Mouse (Mus musculus): Measurements from ENCODE around the gene Plekha7. TPM values are rescaled to one million over a fixed set of nuclear protein-coding genes. Genes with fewer than 3 reads are reported as not detected.
A peak's percentile ranks its signal among the peaks of the same experiment; 100 is the strongest.

Plekha7 gene
- total and polyA plus RNA-seq, 2 experiments from 2014 or later: 5.4 to 17.0 TPM

DNA sequence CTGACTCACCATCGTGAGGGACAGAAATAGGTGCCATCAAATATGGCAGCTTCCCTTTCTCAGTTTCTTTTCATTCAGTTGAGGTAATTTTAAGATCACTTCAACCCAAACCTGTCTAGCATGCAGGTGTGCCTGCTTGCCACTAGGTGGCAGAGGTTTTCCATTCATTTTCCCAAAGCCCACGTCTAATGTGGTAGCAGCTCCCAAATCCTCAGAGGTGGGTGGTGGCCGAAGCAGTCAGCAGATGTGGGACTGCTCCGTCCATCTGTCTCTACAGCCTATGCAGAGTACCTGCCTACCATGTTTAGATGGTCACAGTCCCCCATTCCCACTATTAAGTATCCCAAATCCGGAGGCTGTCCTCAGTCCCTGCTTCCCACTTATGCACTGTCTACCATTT lies 146.6 kb downstream of the Plekha7 start:
- peak; percentile 94 for TF ChIP-seq CTCF (IDR thresholded peaks at IDR 0.05; ENCODE audit: low read depth)
- Histone ChIP-seq H3K4me3 (ENCODE audit: low read depth, low read length) (no peak overlapping the region), H3K27ac (ENCODE audit: low read depth, low read length) (no peak overlapping the region), H3K9me3 (ENCODE audit: low read length) (no peaks in the 10 kb centered on the region), H3K4me1 (ENCODE audit: insufficient read depth) (no peaks in the 10 kb centered on the region), H3K4me2 (ENCODE audit: low read depth) (no peak overlapping the region), H3K27me3 (ENCODE audit: insufficient read depth, low read length) (no peaks in the 10 kb centered on the region), H3K9ac (no peak overlapping the region), H3K36me3 (ENCODE audit: insufficient read depth) (no peaks in the 10 kb centered on the region)
- 24% methylated on average over 5 of the region's 5 CpGs for WGBS
- peak; percentile 81 for ATAC-seq
- peak; percentile 82 for DNase-seq

DNA sequence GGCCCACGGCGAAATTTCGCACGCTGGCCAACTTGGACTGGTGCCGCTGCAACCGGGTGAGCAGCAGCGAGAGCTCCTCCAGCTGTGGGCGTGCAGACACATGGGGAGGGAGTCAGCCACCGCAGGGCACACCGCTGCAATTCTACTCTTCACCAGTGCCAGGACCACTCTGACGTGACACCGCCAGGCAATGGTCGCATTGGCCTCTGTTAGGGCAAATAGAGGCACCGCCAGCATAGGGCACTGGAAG lies 151.4 kb downstream of the Plekha7 start:
- ATAC-seq: no peak
- TF ChIP-seq CTCF (IDR thresholded peaks at IDR 0.05; ENCODE audit: low read depth): no peak
- Histone ChIP-seq H3K9ac (no peak overlapping the region), H3K27me3 (ENCODE audit: insufficient read depth, low read length) (no peaks in the 10 kb centered on the region), H3K4me2 (ENCODE audit: low read depth) (no peak overlapping the region), H3K36me3 (ENCODE audit: insufficient read depth) (no peaks in the 10 kb centered on the region), H3K4me1 (ENCODE audit: insufficient read depth) (no peaks in the 10 kb centered on the region), H3K9me3 (ENCODE audit: low read length) (no peaks in the 10 kb centered on the region), H3K4me3 (ENCODE audit: low read depth, low read length) (no peak overlapping the region), H3K27ac (ENCODE audit: low read depth, low read length) (no peak overlapping the region)
- no peak for DNase-seq
- WGBS: 88% methylated on average over 14 of the region's 14 CpGs

DNA sequence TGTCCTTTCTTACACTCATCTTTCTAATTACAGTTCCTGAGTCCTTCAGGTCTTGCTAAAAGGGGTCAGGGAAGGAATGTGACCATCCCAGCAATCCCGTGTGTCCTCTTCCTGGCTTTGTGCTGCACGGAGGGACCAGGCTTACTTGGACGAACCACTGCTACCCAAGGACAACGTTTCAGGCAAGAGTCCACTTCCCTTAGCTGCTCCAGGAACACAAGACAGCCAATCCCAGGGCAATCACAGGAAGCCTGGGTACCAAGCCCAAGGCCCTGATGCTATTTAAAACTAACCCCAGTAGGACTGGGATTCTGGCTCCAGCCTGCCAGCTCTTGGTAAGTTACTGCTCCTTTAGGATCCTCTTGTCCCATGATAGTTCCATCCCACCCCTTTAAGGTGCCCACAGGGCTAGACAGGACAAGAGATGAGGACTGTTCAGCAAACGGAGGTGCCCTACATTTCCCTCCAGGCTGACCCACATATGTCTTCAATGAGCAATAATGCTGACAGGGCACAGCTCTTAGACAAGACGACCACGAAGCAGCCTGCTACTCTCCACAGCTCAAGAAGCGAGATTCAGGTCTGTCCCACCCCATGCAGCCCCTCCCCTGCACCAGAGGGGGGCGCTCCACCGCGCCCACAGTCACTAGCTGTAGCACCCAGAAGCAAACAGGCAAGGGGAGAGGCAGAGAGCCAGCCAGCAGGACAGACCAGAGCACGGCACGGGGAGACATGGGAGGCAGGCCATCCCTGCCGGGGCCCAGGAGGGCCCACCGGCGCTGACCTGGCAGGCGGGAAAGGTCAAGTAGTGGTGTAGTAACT lies 151.9 kb downstream of the Plekha7 start:
- ATAC-seq (no peak), DNase-seq (no peak)
- Histone ChIP-seq H3K9me3 (ENCODE audit: low read length) (no peaks in the 10 kb centered on the region), H3K27me3 (ENCODE audit: insufficient read depth, low read length) (no peaks in the 10 kb centered on the region), H3K36me3 (ENCODE audit: insufficient read depth) (no peaks in the 10 kb centered on the region), H3K27ac (ENCODE audit: low read depth, low read length) (no peak overlapping the region), H3K4me1 (ENCODE audit: insufficient read depth) (no peaks in the 10 kb centered on the region), H3K4me3 (ENCODE audit: low read depth, low read length) (no peak overlapping the region), H3K9ac (no peak overlapping the region), H3K4me2 (ENCODE audit: low read depth) (no peak overlapping the region)
- 80% methylated on average over 17 of the region's 17 CpGs for WGBS
- 0 out of 2 replicates have a peak, but pooled peaks have one; percentile 9 for TF ChIP-seq CTCF (IDR thresholded peaks at IDR 0.05; ENCODE audit: low read depth)

DNA sequence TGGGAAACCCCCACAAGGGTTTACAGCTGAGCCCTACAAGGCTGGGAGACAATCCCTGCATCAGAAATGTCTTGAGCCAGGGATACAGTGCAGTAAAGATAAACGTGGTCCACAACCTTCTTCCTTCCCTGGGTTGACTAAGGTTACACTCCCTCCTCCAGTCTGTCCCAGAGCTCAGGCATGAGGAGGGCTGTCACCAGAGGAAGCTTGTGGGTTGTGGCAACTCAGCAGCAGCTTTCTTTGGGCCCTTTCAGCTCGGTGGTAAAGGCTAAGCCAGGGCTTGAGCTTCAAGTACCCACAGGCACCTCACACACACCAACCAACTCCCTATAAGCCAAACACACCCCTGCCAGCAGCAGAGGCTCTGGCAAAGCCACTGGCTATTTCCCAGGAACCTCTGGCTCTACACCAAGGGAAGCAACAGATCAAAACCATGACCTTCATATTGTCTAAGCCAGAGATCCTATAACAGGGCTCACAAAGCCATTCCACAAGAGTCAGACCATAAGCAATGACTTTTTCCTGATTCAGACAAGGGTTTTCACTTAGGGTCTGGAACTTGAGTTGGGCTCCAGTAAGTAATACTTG lies 154.3 kb downstream of the Plekha7 start:
- H3K27ac ChIP-seq (ENCODE audit: low read depth, low read length): no peak overlapping the region
- no peaks in the 10 kb centered on the region for H3K4me1 ChIP-seq (ENCODE audit: insufficient read depth)
- no peak overlapping the region for H3K4me3 ChIP-seq (ENCODE audit: low read depth, low read length)
- TF ChIP-seq CTCF (IDR thresholded peaks at IDR 0.05; ENCODE audit: low read depth): no peak
- H3K27me3 ChIP-seq (ENCODE audit: insufficient read depth, low read length): no peaks in the 10 kb centered on the region
- H3K9me3 ChIP-seq (ENCODE audit: low read length): no peaks in the 10 kb centered on the region
- DNase-seq: no peak
- ATAC-seq: no peak
- H3K4me2 ChIP-seq (ENCODE audit: low read depth): no peak overlapping the region
- H3K36me3 ChIP-seq (ENCODE audit: insufficient read depth): no peaks in the 10 kb centered on the region
- 77% methylated on average over 2 of the region's 2 CpGs for WGBS
- H3K9ac ChIP-seq: no peak overlapping the region

- Histone ChIP-seq H3K27ac (ENCODE audit: low read depth, low read length) (no peak overlapping the region), H3K9ac (no peak overlapping the region), H3K4me2 (ENCODE audit: low read depth) (no peak overlapping the region), H3K36me3 (ENCODE audit: insufficient read depth) (no peaks in the 10 kb centered on the region), H3K27me3 (ENCODE audit: insufficient read depth, low read length) (no peaks in the 10 kb centered on the region), H3K9me3 (ENCODE audit: low read length) (no peaks in the 10 kb centered on the region), H3K4me3 (ENCODE audit: low read depth, low read length) (no peak overlapping the region), H3K4me1 (ENCODE audit: insufficient read depth) (no peaks in the 10 kb centered on the region)
- 77% methylated on average over 4 of the region's 4 CpGs for WGBS
- DNase-seq (no peak), ATAC-seq (no peak)
- TF ChIP-seq CTCF (IDR thresholded peaks at IDR 0.05; ENCODE audit: low read depth): no peak
Measured at GRCm38 (mm10) chr7:116149568-116149967, 158.6 kb downstream of the Plekha7 start.

DNA sequence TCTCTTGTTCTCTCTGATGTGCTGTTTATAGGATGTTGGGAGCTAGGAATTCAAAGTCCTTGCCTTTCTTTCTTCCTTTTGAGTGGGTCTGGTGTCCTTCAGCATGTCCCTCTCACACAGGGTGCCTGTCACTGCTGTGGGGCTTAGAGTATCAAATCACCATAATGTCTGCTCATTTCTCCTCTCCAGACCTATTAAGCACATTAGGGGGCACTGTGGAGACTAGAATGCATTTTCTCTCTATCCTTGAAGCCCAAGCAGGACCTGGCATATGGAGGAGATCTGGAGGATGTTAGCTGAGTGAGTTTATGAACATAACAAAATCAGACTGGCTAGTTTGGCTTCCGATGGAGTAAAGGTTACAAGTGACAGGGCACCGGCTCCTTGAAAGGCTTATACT lies 161.1 kb downstream of the Plekha7 start:
- H3K4me2 ChIP-seq (ENCODE audit: low read depth): no peak overlapping the region
- ATAC-seq (no peak), DNase-seq (no peak)
- 89% methylated on average over 2 of the region's 2 CpGs for WGBS
- no peaks in the 10 kb centered on the region for H3K4me1 ChIP-seq (ENCODE audit: insufficient read depth)
- 0 out of 2 replicates have a peak, but pooled peaks have one; percentile 16 for TF ChIP-seq CTCF (IDR thresholded peaks at IDR 0.05; ENCODE audit: low read depth)
- H3K9ac ChIP-seq: no peak overlapping the region
- H3K4me3 ChIP-seq (ENCODE audit: low read depth, low read length): no peak overlapping the region
- no peaks in the 10 kb centered on the region for H3K9me3 ChIP-seq (ENCODE audit: low read length)
- H3K36me3 ChIP-seq (ENCODE audit: insufficient read depth): no peaks in the 10 kb centered on the region; the same call in 1 of the 2 replicates
- H3K27ac ChIP-seq (ENCODE audit: low read depth, low read length): no peak overlapping the region
- H3K27me3 ChIP-seq (ENCODE audit: insufficient read depth, low read length): no peaks in the 10 kb centered on the region

DNA sequence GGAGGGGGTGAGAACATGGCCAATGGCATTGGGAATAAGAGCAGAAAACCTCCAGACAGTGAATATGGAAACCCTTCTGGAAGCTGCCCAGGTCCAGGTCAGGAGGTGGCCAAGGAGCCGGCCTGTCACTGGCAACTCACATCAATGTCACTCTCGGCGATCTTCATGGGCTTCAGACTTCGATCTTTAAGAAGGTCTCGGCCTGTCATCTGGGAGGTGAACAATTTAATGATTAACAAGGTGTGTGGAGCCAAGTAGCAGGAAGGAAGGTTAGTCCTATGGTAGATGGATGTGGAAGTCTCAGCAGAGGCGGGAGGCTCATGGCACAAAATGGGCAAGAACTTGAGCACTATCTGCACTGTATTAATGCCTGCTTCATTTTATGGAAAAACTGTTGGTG lies 163.1 kb downstream of the Plekha7 start:
- 94% methylated on average over 6 of the region's 6 CpGs for WGBS
- DNase-seq (no peak), ATAC-seq (no peak)
- no peak overlapping the region for H3K4me2 ChIP-seq (ENCODE audit: low read depth)
- H3K27me3 ChIP-seq (ENCODE audit: insufficient read depth, low read length): no peaks in the 10 kb centered on the region
- H3K27ac ChIP-seq (ENCODE audit: low read depth, low read length): no peak overlapping the region
- no peaks in the 10 kb centered on the region; the same call in 1 of the 2 replicates for H3K36me3 ChIP-seq (ENCODE audit: insufficient read depth)
- TF ChIP-seq CTCF (IDR thresholded peaks at IDR 0.05; ENCODE audit: low read depth): no peak
- no peak overlapping the region for H3K4me3 ChIP-seq (ENCODE audit: low read depth, low read length)
- H3K4me1 ChIP-seq (ENCODE audit: insufficient read depth): no peaks in the 10 kb centered on the region
- H3K9ac ChIP-seq: no peak overlapping the region
- no peaks in the 10 kb centered on the region for H3K9me3 ChIP-seq (ENCODE audit: low read length)
